Mouse (Mus musculus): ENCODE measurements around the gene Sgo2a.

DNA sequence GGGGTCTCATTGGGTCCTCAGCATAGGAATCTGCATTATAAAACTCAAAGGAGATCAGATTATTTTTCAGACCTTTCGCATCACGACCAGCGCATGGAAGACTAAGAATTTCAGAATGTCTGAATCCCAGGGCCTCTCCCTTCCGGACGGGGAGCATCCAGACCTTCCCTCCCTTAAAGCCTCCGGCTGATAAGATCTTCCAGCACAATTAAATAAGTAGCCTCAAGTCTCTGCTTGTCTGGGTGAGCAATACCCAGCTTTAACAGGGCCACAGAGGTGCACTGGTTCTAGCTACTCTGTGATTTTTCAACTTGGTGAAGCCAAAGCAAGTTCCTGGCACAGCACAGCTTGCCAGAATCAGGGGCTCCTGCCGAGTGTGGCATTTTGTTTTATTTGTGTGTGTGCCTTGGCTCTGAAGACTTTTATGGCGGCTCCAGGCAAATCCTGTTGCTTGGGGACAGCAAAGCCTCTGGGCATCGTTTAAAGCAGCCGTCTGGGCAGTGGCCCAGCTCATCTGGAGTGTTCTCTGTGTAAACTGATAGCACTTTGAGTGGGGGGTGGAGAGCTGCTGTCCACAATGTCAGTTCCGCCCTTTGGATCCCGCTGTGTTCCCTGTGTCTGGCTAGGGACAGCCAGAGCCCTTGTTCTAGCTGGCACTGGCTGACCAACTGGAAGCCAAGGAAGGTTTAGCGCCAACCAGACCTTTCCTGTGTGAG is 34.5 kb downstream of the Sgo2a start:
- no peak for TF ChIP-seq CTCF (IDR thresholded peaks at IDR 0.05; ENCODE audit: extremely low read depth, insufficient read length, insufficient replicate concordance, low read depth, low read length)
- TF ChIP-seq POLR2A (IDR thresholded peaks at IDR 0.05; ENCODE audit: low read depth, low read length): no peak
